Mouse (Mus musculus): ENCODE measurements around the gene Hoxd4.
A peak's percentile ranks its signal among the peaks of the same experiment; 100 is the strongest.

The Hoxd4 gene

GRCm38 (mm10) chr2:74679596-74679971 lies 32.1 kb upstream of the Hoxd4 start:
- DNase-seq (ENCODE audit: low spot score): no peak

- DNase-seq (ENCODE audit: low spot score): no peak
These were observed 31.7 kb upstream of the Hoxd4 start for GRCm38 (mm10) chr2:74679980-74680379.

GRCm38 (mm10) chr2:74680561-74681398 lies 30.9 kb upstream of the Hoxd4 start:
- DNase-seq (ENCODE audit: low spot score): no peak

GRCm38 (mm10) chr2:74681594-74682531 lies 29.9 kb upstream of the Hoxd4 start:
- no peak for DNase-seq (ENCODE audit: low spot score)

GRCm38 (mm10) chr2:74682796-74683195 lies 28.9 kb upstream of the Hoxd4 start:
- DNase-seq (ENCODE audit: low spot score): no peak

- no peak for DNase-seq (ENCODE audit: low spot score)
These were observed 28.2 kb upstream of the Hoxd4 start for GRCm38 (mm10) chr2:74683471-74683951.

GRCm38 (mm10) chr2:74684106-74684505 lies 27.6 kb upstream of the Hoxd4 start:
- DNase-seq (ENCODE audit: low spot score): no peak

- no peak for DNase-seq (ENCODE audit: low spot score)
These were observed 26.6 kb upstream of the Hoxd4 start for GRCm38 (mm10) chr2:74685059-74685603.

- DNase-seq (ENCODE audit: low spot score): peak; percentile 46
These were observed 25.3 kb upstream of the Hoxd4 start for GRCm38 (mm10) chr2:74686301-74686987.

- no peak for DNase-seq (ENCODE audit: low spot score)
These were observed 24.6 kb upstream of the Hoxd4 start for GRCm38 (mm10) chr2:74686988-74687697.

- no peak for DNase-seq (ENCODE audit: low spot score)
These were observed 23.8 kb upstream of the Hoxd4 start for GRCm38 (mm10) chr2:74687698-74688555.

GRCm38 (mm10) chr2:74688795-74689573 lies 22.7 kb upstream of the Hoxd4 start:
- DNase-seq (ENCODE audit: low spot score): no peak

GRCm38 (mm10) chr2:74689574-74690337 lies 22.0 kb upstream of the Hoxd4 start:
- no peak for DNase-seq (ENCODE audit: low spot score)

GRCm38 (mm10) chr2:74690338-74690716 lies 21.4 kb upstream of the Hoxd4 start:
- no peak for DNase-seq (ENCODE audit: low spot score)

- DNase-seq (ENCODE audit: low spot score): no peak
These were observed 20.4 kb upstream of the Hoxd4 start, which contains the start of gene Hoxd10 for GRCm38 (mm10) chr2:74691022-74691951. Hoxd10 (plus strand) TSS chr2:74691924.

GRCm38 (mm10) chr2:74691995-74692807 lies 19.5 kb upstream of the Hoxd4 start:
- DNase-seq (ENCODE audit: low spot score): no peak
